In genomic region chr9:76230400-76230799, GRCm38 (mm10) we compare ENCODE assay signal across 14 mouse cellular contexts. TPM values are rescaled to one million over a fixed set of nuclear protein-coding genes. Genes with fewer than 3 reads are reported as not detected.
DNase-seq lines count a peak whose midpoint lies in the region; ATAC-seq and TF ChIP-seq lines count a peak whose summit lies in the region.
"Had no signal": no experiment of that assay in that cellular context is flagged by ENCODE, and none has a peak within 500 bp of the region (broad histone marks: within the 10 kb centered on the region; RNA-seq: fewer than 3 reads in every experiment).

No protein-coding gene starts in this region.

- no peaks in the 10 kb centered on the region for H3K9me3 ChIP-seq in kidney, postnatal 0 days (replicated peaks; ENCODE audit: low read length)
- H3K9me3 ChIP-seq in kidney, embryonic 16.5 days (ENCODE audit: low read length): no peaks in the 10 kb centered on the region
- no peaks in the 10 kb centered on the region for H3K9me3 ChIP-seq in stomach, postnatal 0 days (ENCODE audit: control insufficient read depth, low read length)
- H3K9me3 ChIP-seq: limb, embryonic 12.5 days; midbrain, embryonic 10.5 days had no signal

- DNase-seq in kidney, postnatal 0 days (ENCODE audit: low spot score): peak; percentile 23
- peak; percentile 42 for DNase-seq in testis, postnatal 14 days (ENCODE audit: low spot score)
- DNase-seq in testis, postnatal 10 days (ENCODE audit: low spot score): no peak
- no peak for DNase-seq in stomach, postnatal 0 days (ENCODE audit: low spot score)
- no peak for DNase-seq in gastrocnemius, adult 2 months
- no peak for DNase-seq in cerebellum, adult 18-20 months
- DNase-seq: heart, adult 2 months had no signal

- WGBS in kidney, postnatal 0 days: 42% methylated on average over 11 of the region's 11 CpGs
- 56% methylated on average over 11 of the region's 11 CpGs for WGBS in kidney, embryonic 16.5 days
- 36% methylated on average over 11 of the region's 11 CpGs for WGBS in stomach, postnatal 0 days

- TF ChIP-seq CTCF in kidney, postnatal 0 days (IDR thresholded peaks at IDR 0.05; ENCODE audit: low read depth): no peak
- no peak for TF ChIP-seq CTCF in stomach, postnatal 0 days (IDR thresholded peaks at IDR 0.05; ENCODE audit: low read depth)
- no peak for TF ChIP-seq CTCF in gastrocnemius, adult 2 months (IDR thresholded peaks at IDR 0.05)

- H3K9ac ChIP-seq in kidney, postnatal 0 days (ENCODE audit: low read depth, low read length): no peak overlapping the region
- no peak overlapping the region for H3K9ac ChIP-seq in kidney, embryonic 16.5 days (replicated peaks; ENCODE audit: low read length)
- no peak overlapping the region for H3K9ac ChIP-seq in stomach, postnatal 0 days (ENCODE audit: low read length)
- H3K9ac ChIP-seq: limb, embryonic 12.5 days had no signal

- no peaks in the 10 kb centered on the region for H3K4me1 ChIP-seq in kidney, postnatal 0 days (replicated peaks; ENCODE audit: insufficient read depth, low read length)
- 0 out of 2 replicates have a peak, but pooled peaks cover 2% of the 10 kb centered on the region for H3K4me1 ChIP-seq in kidney, embryonic 16.5 days (ENCODE audit: insufficient read depth, low read length)
- H3K4me1 ChIP-seq in stomach, postnatal 0 days (replicated peaks; ENCODE audit: control insufficient read depth, insufficient read depth): no peaks in the 10 kb centered on the region

- no peak overlapping the region for H3K4me3 ChIP-seq in kidney, postnatal 0 days (replicated peaks; ENCODE audit: low read depth, low read length)
- H3K4me3 ChIP-seq in kidney, embryonic 16.5 days (ENCODE audit: low read length): no peak overlapping the region
- no peak overlapping the region for H3K4me3 ChIP-seq in stomach, postnatal 0 days (ENCODE audit: low read depth, low read length)
- H3K4me3 ChIP-seq in gastrocnemius, adult 2 months: no peak overlapping the region
- H3K4me3 ChIP-seq: heart, adult 2 months; layer of hippocampus, adult 2 months; limb, embryonic 12.5 days; midbrain, embryonic 10.5 days had no signal

- H3K4me2 ChIP-seq in kidney, postnatal 0 days (ENCODE audit: low read length): no peak overlapping the region
- H3K4me2 ChIP-seq in kidney, embryonic 16.5 days (replicated peaks; ENCODE audit: low read depth, low read length): no peak overlapping the region
- peak overlapping the region; percentile 12; the same call in 1 of the 2 replicates for H3K4me2 ChIP-seq in stomach, postnatal 0 days (replicated peaks; ENCODE audit: low read depth)
- H3K4me2 ChIP-seq: limb, embryonic 12.5 days had no signal

- no peak for TF ChIP-seq EP300 in stomach, postnatal 0 days (optimal IDR thresholded peaks at IDR 0.05)

- intact Hi-C loops in gastrocnemius, adult 2 months (cut with DNase I): no loop called here

- H3K27ac ChIP-seq in kidney, postnatal 0 days: no peak overlapping the region
- H3K27ac ChIP-seq in kidney, embryonic 16.5 days (ENCODE audit: low read length): no peak overlapping the region
- no peak overlapping the region for H3K27ac ChIP-seq in stomach, postnatal 0 days (replicated peaks)
- H3K27ac ChIP-seq in gastrocnemius, adult 2 months: no peak overlapping the region
- H3K27ac ChIP-seq: heart, adult 2 months; layer of hippocampus, adult 2 months; limb, embryonic 12.5 days; midbrain, embryonic 10.5 days had no signal

- no peak for ATAC-seq in kidney, postnatal 0 days (replicated peaks; ENCODE audit: low FRiP score, low read depth)
- ATAC-seq in kidney, embryonic 16.5 days (ENCODE audit: low FRiP score, low TSS enrichment): no peak
- ATAC-seq in granulocyte monocyte progenitor cell, adult 5-6 weeks (replicated peaks; ENCODE audit: poor library complexity, severe bottlenecking): peak; percentile 76
- no peak for ATAC-seq in stomach, postnatal 0 days (ENCODE audit: low FRiP score, low TSS enrichment)
- ATAC-seq: forebrain, embryonic 14.5 days had no signal

- H3K27me3 ChIP-seq in kidney, postnatal 0 days (ENCODE audit: insufficient read depth, low read length): no peaks in the 10 kb centered on the region
- H3K27me3 ChIP-seq in kidney, embryonic 16.5 days (ENCODE audit: insufficient read depth, low read length): no peaks in the 10 kb centered on the region
- no peaks in the 10 kb centered on the region for H3K27me3 ChIP-seq in stomach, postnatal 0 days (ENCODE audit: control insufficient read depth, insufficient read depth, low read length)
- H3K27me3 ChIP-seq: limb, embryonic 12.5 days had no signal

- no peaks in the 10 kb centered on the region for H3K36me3 ChIP-seq in kidney, postnatal 0 days (ENCODE audit: insufficient read depth, low read length)
- no peaks in the 10 kb centered on the region for H3K36me3 ChIP-seq in kidney, embryonic 16.5 days (ENCODE audit: insufficient read depth, low read length)
- H3K36me3 ChIP-seq in stomach, postnatal 0 days (ENCODE audit: control insufficient read depth, insufficient read depth, low read length): no peaks in the 10 kb centered on the region
- H3K36me3 ChIP-seq: limb, embryonic 12.5 days; midbrain, embryonic 10.5 days had no signal

RNA-seq across cellular contexts. Expression of gene Gfral, which starts 16.9 kb away (rescaled TPM):
- polyA plus RNA-seq in kidney, postnatal 0 days (2015; fragmentation: Nextera tagmentation; extraction: Ambion mirVana): not detected in 2 replicates
- not detected in 2 replicates for polyA plus RNA-seq in kidney, embryonic 16.5 days (2015; fragmentation: Nextera tagmentation; extraction: Ambion mirVana)
- not detected in 2 replicates for total RNA-seq in granulocyte monocyte progenitor cell, adult 5-6 weeks (2014; fragmentation: Nextera tagmentation)
- not detected in 2 replicates for total RNA-seq in granulocyte monocyte progenitor cell, adult 5-6 weeks (2017)
- not detected in 2 replicates for polyA plus RNA-seq in stomach, postnatal 0 days (2015; fragmentation: Nextera tagmentation; extraction: Ambion mirVana)
- not detected for total RNA-seq in gastrocnemius, adult 2 months (2021)
- total RNA-seq: heart, adult 2 months; layer of hippocampus, adult 2 months had no signal
- polyA plus RNA-seq: forebrain, embryonic 14.5 days; heart, adult 2 months; hindbrain, embryonic 11.5 days; limb, embryonic 12.5 days; midbrain, embryonic 10.5 days had no signal

Comparison
In these comparisons a context has a peak if more than half of its experiments do, and no peak if none do; other contexts are left out.
1. DNase-seq: peak in kidney, postnatal 0 days (single experiment) and testis, postnatal 14 days (single experiment); none in testis, postnatal 10 days (single experiment), stomach, postnatal 0 days (single experiment), gastrocnemius, adult 2 months (single experiment) and cerebellum, adult 18-20 months (0 of 2).